Mouse (Mus musculus) ES-E14 (cell line): ENCODE data around the gene Ndrg3.

Experiments
- CHD2 ChIP-seq: IDR thresholded peaks from 2 replicates; pipeline ENCODE4 v1.6.1; 2014; ENCODE audit warnings: mild to moderate bottlenecking, low read depth, low read length, inconsistent platforms
- HCFC1 ChIP-seq: IDR thresholded peaks from 2 replicates; pipeline ENCODE4 v1.6.1; 2012; ENCODE audit warnings: low read length, inconsistent platforms, borderline replicate concordance; ENCODE audit not compliant: insufficient read depth
- ZNF384 ChIP-seq: IDR thresholded peaks from 2 replicates; pipeline ENCODE4 v1.6.1; 2012; ENCODE audit warnings: low read depth, low read length, inconsistent platforms

DNA sequence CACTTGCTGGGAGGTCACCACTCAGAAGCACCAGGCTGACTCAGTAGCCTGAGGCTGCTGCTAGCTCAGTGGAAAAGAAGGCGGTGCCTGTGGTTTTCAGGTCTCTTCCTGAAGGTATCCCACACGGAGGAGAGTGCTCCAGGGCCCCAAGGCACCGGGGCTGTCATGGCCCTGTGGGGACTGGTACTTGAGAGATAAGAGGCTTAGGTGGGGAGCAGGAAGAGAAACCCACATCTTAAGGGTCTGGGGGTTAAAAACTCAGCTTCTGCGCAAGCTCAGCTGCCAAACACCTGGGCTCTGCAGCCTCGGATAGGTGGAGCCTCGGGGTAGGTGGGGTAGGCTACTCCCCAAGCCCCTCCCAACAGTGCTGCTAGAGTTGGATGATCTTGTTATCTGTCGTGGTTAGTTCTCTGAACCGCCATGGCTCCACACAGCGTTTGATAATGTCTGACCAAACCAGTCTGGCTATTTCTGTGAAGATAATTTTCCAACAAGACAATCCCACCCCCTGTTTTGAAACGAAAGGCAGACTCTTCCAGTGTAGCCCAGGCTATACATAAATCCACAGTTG is 109.3 kb downstream of the Ndrg3 start:
- TF ChIP-seq CHD2 (no peak), ZNF384 (no peak), HCFC1 (no peak)
